Mouse (Mus musculus) CH12.LX (cell line): ENCODE measurements around the gene Ror2. TPM values are rescaled to one million over a fixed set of nuclear protein-coding genes. Genes with fewer than 3 reads are reported as not detected.

ENCODE experiments used
- DNase-seq: peaks from one replicate; pipeline ENCODE4 v3.0.0-alpha.2; 2013; ENCODE audit errors: extremely low read depth
- H3K27ac ChIP-seq: 2 replicates; pipeline ENCODE4 v1.5.1; 2012; ENCODE audit warnings: low read depth, mild to moderate bottlenecking, control low read depth, moderate library complexity; ENCODE audit not compliant: insufficient read depth
- H3K27me3 ChIP-seq: replicated peaks from 2 replicates; pipeline ENCODE3; 2012; ENCODE audit warnings: inconsistent platforms
- H3K36me3 ChIP-seq, 2 experiments: replicated peaks in 1 of 2; 2 replicates each; pipeline versions ENCODE3 to v1.6.1; 2012; ENCODE audit warnings: inconsistent platforms in 1 of 2, low read length in 1 of 2, mild to moderate bottlenecking in 1 of 2, mixed read lengths in 1 of 2, moderate library complexity in 1 of 2; ENCODE audit not compliant: control insufficient read depth in 1 of 2, insufficient read depth in 1 of 2
- H3K4me1 ChIP-seq, 2 experiments: 2 replicates each; pipeline ENCODE4 v1.6.1; 2012; ENCODE audit warnings: inconsistent platforms in 1 of 2, moderate library complexity in 1 of 2; ENCODE audit not compliant: insufficient read depth in 2 of 2, control insufficient read depth in 1 of 2
- H3K4me2 ChIP-seq: 2 replicates; pipeline ENCODE4 v1.6.1; 2012; ENCODE audit warnings: low read depth, mild to moderate bottlenecking, control low read depth; ENCODE audit not compliant: poor library complexity, insufficient read depth, severe bottlenecking
- H3K4me3 ChIP-seq, 3 experiments: fragments of 150-350 bp in 1 of 3; sonication (generic) in 1 of 3; replicated peaks in 1 of 3; 2 replicates each; pipeline versions ENCODE3 to v1.5.1; 2011 to 2012; ENCODE audit warnings: low read depth in 2 of 3, low read length in 2 of 3, mild to moderate bottlenecking in 2 of 3, moderate library complexity in 2 of 3, control low read depth in 1 of 3, improper control_type of control experiment in 1 of 3, inconsistent platforms in 1 of 3, mixed read lengths in 1 of 3; ENCODE audit not compliant: poor library complexity in 1 of 3
- H3K79me2 ChIP-seq: replicated peaks from 2 replicates; pipeline ENCODE4 v1.6.1; 2012; ENCODE audit warnings: mild to moderate bottlenecking, moderate library complexity; ENCODE audit not compliant: control insufficient read depth, poor library complexity, insufficient read depth, severe bottlenecking; ENCODE audit errors: extremely low read depth
- H3K9ac ChIP-seq: 2 replicates; pipeline ENCODE4 v1.6.1; 2012; ENCODE audit warnings: low read depth, mild to moderate bottlenecking, control low read depth, moderate library complexity; ENCODE audit not compliant: insufficient read depth
- H3K9me3 ChIP-seq: replicated peaks from 2 replicates; pipeline ENCODE3; 2012; ENCODE audit warnings: low read length, inconsistent platforms, mixed read lengths
- BHLHE40 ChIP-seq: IDR thresholded peaks from 2 replicates; pipeline ENCODE4 v1.6.1; 2011; ENCODE audit warnings: mild to moderate bottlenecking, low read depth, low read length, improper control_type of control experiment
- CHD1 ChIP-seq: IDR thresholded peaks from 2 replicates; pipeline ENCODE4 v1.6.1; 2012; ENCODE audit warnings: low read depth, low read length, improper control_type of control experiment, inconsistent platforms
- CHD2 ChIP-seq: IDR thresholded peaks from 2 replicates; pipeline ENCODE4 v1.6.1; 2011; ENCODE audit warnings: low read length, improper control_type of control experiment
- E2F4 ChIP-seq: IDR thresholded peaks from 2 replicates; pipeline ENCODE4 v1.6.1; 2011; ENCODE audit warnings: low read depth, low read length, improper control_type of control experiment; ENCODE audit not compliant: insufficient replicate concordance
- ELF1 ChIP-seq: IDR thresholded peaks from 2 replicates; pipeline ENCODE4 v1.6.1; 2014; ENCODE audit warnings: low read depth, mild to moderate bottlenecking, inconsistent platforms, low read length, improper control_type of control experiment
- EP300 ChIP-seq: IDR thresholded peaks from 2 replicates; pipeline ENCODE4 v1.6.1; 2011; ENCODE audit warnings: low read length, improper control_type of control experiment
- ETS1 ChIP-seq: conservative IDR thresholded peaks from 2 replicates; pipeline ENCODE4 v1.6.1; 2012; ENCODE audit warnings: low read depth, mild to moderate bottlenecking, inconsistent platforms, low read length, improper control_type of control experiment, moderate library complexity
- GABPA ChIP-seq: IDR thresholded peaks from 2 replicates; pipeline ENCODE4 v1.6.1; 2012; ENCODE audit warnings: low read depth, low read length, improper control_type of control experiment, inconsistent platforms; ENCODE audit not compliant: insufficient replicate concordance
- IRF4 ChIP-seq: IDR thresholded peaks from 2 replicates; pipeline ENCODE4 v1.6.1; 2014; ENCODE audit warnings: low read depth, mild to moderate bottlenecking, inconsistent platforms, low read length, improper control_type of control experiment
- JUN ChIP-seq: IDR thresholded peaks from 2 replicates; pipeline ENCODE4 v1.6.1; 2011; ENCODE audit warnings: low read depth, mild to moderate bottlenecking, low read length, improper control_type of control experiment, moderate library complexity; ENCODE audit not compliant: insufficient read depth
- JUND ChIP-seq: conservative IDR thresholded peaks from 2 replicates; pipeline ENCODE4 v1.6.1; 2011; ENCODE audit warnings: low read depth, low read length, improper control_type of control experiment
- KAT2A ChIP-seq: IDR thresholded peaks from 2 replicates; pipeline ENCODE4 v1.6.1; 2012; ENCODE audit warnings: low read length, improper control_type of control experiment, inconsistent platforms; ENCODE audit not compliant: insufficient replicate concordance
- MAZ ChIP-seq: IDR thresholded peaks from 2 replicates; pipeline ENCODE4 v1.6.1; 2012; ENCODE audit warnings: low read depth, mild to moderate bottlenecking, inconsistent platforms, low read length, improper control_type of control experiment, moderate library complexity
- MEF2A ChIP-seq: IDR thresholded peaks from 2 replicates; pipeline ENCODE4 v1.6.1; 2014; ENCODE audit warnings: low read depth, mild to moderate bottlenecking, inconsistent platforms, low read length, improper control_type of control experiment, borderline replicate concordance
- NRF1 ChIP-seq: IDR thresholded peaks from 2 replicates; pipeline ENCODE4 v1.6.1; 2014; ENCODE audit warnings: low read depth, mild to moderate bottlenecking, inconsistent platforms, low read length, improper control_type of control experiment, moderate library complexity
- PAX5 ChIP-seq: IDR thresholded peaks from 2 replicates; pipeline ENCODE4 v1.6.1; 2012; ENCODE audit warnings: low read length, inconsistent platforms, mixed read lengths
- POLR2A ChIP-seq: IDR thresholded peaks from 2 replicates; pipeline ENCODE4 v1.6.1; 2011; ENCODE audit warnings: low read depth, mild to moderate bottlenecking, improper control_type of control experiment, low read length
- SIN3A ChIP-seq: IDR thresholded peaks from 2 replicates; pipeline ENCODE4 v1.6.1; 2012; ENCODE audit warnings: low read length, improper control_type of control experiment, inconsistent platforms
- TBP ChIP-seq: conservative IDR thresholded peaks from 2 replicates; pipeline ENCODE4 v1.6.1; 2011; ENCODE audit warnings: low read depth, low read length, improper control_type of control experiment
- UBTF ChIP-seq: IDR thresholded peaks from 2 replicates; pipeline ENCODE4 v1.6.1; 2012; ENCODE audit warnings: low read depth, mild to moderate bottlenecking, inconsistent platforms, low read length, improper control_type of control experiment, moderate library complexity
- USF1 ChIP-seq: IDR thresholded peaks from 2 replicates; pipeline ENCODE4 v1.6.1; 2014; ENCODE audit warnings: low read depth, mild to moderate bottlenecking, inconsistent platforms, low read length, improper control_type of control experiment
- ZNF384 ChIP-seq: IDR thresholded peaks from 2 replicates; pipeline ENCODE4 v1.6.1; 2012; ENCODE audit warnings: low read depth, low read length, improper control_type of control experiment, inconsistent platforms
- dilution Hi-C: fragments of 300-500 bp; cut with MboI; formaldehyde crosslinking; loops from 2 replicates; pipeline ENCODE4 v1.14.3; 2020; ENCODE audit warnings: low sequenced_read_pairs; ENCODE audit not compliant: extremely low pct_unique_long_range_greater_than_20kb, extremely low pct_ligation_motif_present
- in situ Hi-C: fragments of 300-500 bp; cut with MboI; formaldehyde crosslinking; loops from 3 replicates; pipeline ENCODE4 v1.14.3; 2019; ENCODE audit warnings: low sequenced_read_pairs, low pct_ligation_motif_present, low pct_unique_long_range_greater_than_20kb, mixed read lengths
- polyA plus RNA-seq: library from polyadenylated mRNA; unstranded; fragments of >175 nt; gene quantifications from 2 replicates; pipeline ENCODE4 v1.2.1, GENCODE M21; 2012; ENCODE audit warnings: low read depth; ENCODE audit not compliant: insufficient read length
- total RNA-seq, 2 experiments: library from RNA; depleted of rRNA; stranded (reverse); fragments of 300-350 nt in 1 of 2; fragments of >200 nt in 1 of 2; gene quantifications; 2 replicates each; pipeline ENCODE4 v1.2.3; 2012 to 2014

The Ror2 gene
- total and polyA plus RNA-seq, 3 experiments: 0.13 to 0.63 (median 0.16) TPM

GRCm38 (mm10) chr13:53262509-53263250 is 23.2 kb downstream of the Ror2 start:
- dilution Hi-C loops (no loop called here), in situ Hi-C loops (no loop called here)
- no peaks in the 10 kb centered on the region for H3K27me3 ChIP-seq
- DNase-seq: no peak
- H3K9ac ChIP-seq: no peak overlapping the region
- peaks cover 6 to 29% of the 10 kb centered on the region in 2 experiments for H3K4me1 ChIP-seq
- no peaks in the 10 kb centered on the region for H3K36me3 ChIP-seq
- TF ChIP-seq ELF1 (no peak), EP300 (no peak), PAX5 (no peak), POLR2A (no peak), USF1 (no peak), CHD1 (no peak), GABPA (no peak), ZNF384 (no peak), JUN (no peak), BHLHE40 (no peak), KAT2A (no peak), SIN3A (no peak), UBTF (no peak), NRF1 (no peak), MEF2A (no peak), E2F4 (no peak), CHD2 (no peak), JUND (no peak)
- no peak overlapping the region for H3K4me2 ChIP-seq
- H3K79me2 ChIP-seq: no peaks in the 10 kb centered on the region
- H3K27ac ChIP-seq: no peak overlapping the region
- no peak overlapping the region for H3K4me3 ChIP-seq
- H3K9me3 ChIP-seq: peaks cover 10% of the 10 kb centered on the region

GRCm38 (mm10) chr13:53261106-53261771 is 24.7 kb downstream of the Ror2 start:
- no peaks in the 10 kb centered on the region for H3K79me2 ChIP-seq
- H3K36me3 ChIP-seq: no peaks in the 10 kb centered on the region
- DNase-seq: no peak
- dilution Hi-C loops (no loop called here), in situ Hi-C loops (no loop called here)
- H3K9me3 ChIP-seq: peaks cover 10% of the 10 kb centered on the region
- H3K4me2 ChIP-seq: no peak overlapping the region
- TF ChIP-seq PAX5 (no peak), POLR2A (no peak), IRF4 (no peak), ETS1 (no peak), E2F4 (no peak), JUND (no peak), BHLHE40 (no peak), CHD2 (no peak), MAZ (no peak), TBP (no peak)
- no peak overlapping the region for H3K4me3 ChIP-seq
- no peaks in the 10 kb centered on the region for H3K27me3 ChIP-seq
- no peak overlapping the region for H3K27ac ChIP-seq
- H3K4me1 ChIP-seq: peaks cover 6 to 16% of the 10 kb centered on the region in 2 experiments
- H3K9ac ChIP-seq: no peak overlapping the region
